Mouse (Mus musculus): Measurements from ENCODE around the gene Gm43518.

Gm43518 gene

DNA sequence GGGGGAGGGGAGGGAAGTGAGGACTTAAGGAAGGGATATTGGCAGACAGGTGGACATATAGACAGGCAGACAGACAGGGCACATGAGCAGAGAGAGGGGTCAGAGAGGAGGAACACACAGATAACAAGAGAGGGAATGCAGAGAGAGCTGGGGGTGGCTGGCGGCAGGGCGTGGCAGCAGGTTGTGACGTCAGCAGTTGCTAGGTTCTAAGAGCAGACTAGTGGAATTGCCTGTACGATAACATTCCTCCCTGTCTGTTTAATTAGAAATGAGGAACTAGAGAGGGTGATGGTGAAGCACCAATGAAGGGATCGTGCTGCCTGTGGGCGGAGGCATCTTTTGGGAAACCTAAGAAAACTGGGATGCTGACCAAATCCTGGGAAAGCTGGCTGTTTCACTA lies 35.5 kb upstream of the Gm43518 start:
- Histone ChIP-seq H3K36me3 (ENCODE audit: insufficient read depth, low read length) (no peaks in the 10 kb centered on the region), H3K27me3 (ENCODE audit: insufficient read depth, low read length) (no peaks in the 10 kb centered on the region), H3K4me3 (replicated peaks; ENCODE audit: low read length) (no peak overlapping the region), H3K9me3 (ENCODE audit: low read length) (no peaks in the 10 kb centered on the region), H3K4me1 (replicated peaks; ENCODE audit: low read depth, low read length) (peaks cover 27% of the 10 kb centered on the region)
- TF ChIP-seq CTCF (conservative IDR thresholded peaks at IDR 0.05; ENCODE audit: low read length) (no peak), NANOG (IDR thresholded peaks at IDR 0.05; ENCODE audit: borderline replicate concordance, low read length) (no peak), POU5F1 (IDR thresholded peaks at IDR 0.05; ENCODE audit: borderline replicate concordance, low read length) (no peak)

DNA sequence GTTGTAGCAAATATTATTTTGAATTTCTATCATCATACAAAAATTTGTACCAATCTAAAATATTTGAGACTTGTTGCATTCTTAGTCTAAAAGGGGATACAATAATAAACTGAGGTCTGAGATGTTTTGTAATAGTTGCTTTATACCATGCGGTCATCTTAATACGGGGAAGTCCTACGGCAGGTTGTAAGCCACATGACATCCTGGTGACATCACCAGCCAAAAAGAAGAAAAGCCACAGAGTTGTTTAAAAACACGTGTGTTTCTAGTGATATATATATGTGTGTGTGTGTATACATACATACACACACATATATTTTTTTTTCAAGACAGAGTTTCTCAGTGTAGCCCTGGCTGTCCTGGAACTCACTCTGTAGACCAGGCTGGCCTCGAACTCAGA lies 33.7 kb upstream of the Gm43518 start:
- Histone ChIP-seq H3K36me3 (ENCODE audit: insufficient read depth, low read length) (no peaks in the 10 kb centered on the region), H3K9me3 (ENCODE audit: low read length) (no peaks in the 10 kb centered on the region), H3K27me3 (ENCODE audit: insufficient read depth, low read length) (no peaks in the 10 kb centered on the region), H3K4me3 (replicated peaks; ENCODE audit: low read length) (no peak overlapping the region), H3K4me1 (replicated peaks; ENCODE audit: low read depth, low read length) (peaks cover 31% of the 10 kb centered on the region)
- TF ChIP-seq CTCF (conservative IDR thresholded peaks at IDR 0.05; ENCODE audit: low read length) (no peak), NANOG (IDR thresholded peaks at IDR 0.05; ENCODE audit: borderline replicate concordance, low read length) (no peak), POU5F1 (IDR thresholded peaks at IDR 0.05; ENCODE audit: borderline replicate concordance, low read length) (no peak)

DNA sequence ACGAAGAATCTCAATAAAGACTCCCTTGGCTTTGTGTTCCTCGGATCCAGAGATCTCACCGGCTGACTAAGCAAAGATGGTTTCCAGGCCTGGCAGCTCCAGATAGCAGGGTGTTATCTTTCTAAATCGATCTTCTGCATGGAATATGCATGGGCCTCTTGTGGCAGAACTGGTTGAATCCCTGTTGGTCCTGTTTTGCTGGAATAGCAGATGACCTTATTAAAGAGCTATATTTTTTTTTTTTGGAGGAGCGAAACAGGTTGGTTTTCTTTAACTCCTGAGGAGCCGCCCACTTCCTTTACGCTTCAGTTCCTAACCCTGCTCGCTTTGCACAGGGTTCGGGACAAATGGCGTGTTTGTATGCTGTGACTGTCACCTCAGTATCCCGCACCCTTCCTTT lies 30.8 kb upstream of the Gm43518 start:
- TF ChIP-seq POU5F1 (IDR thresholded peaks at IDR 0.05; ENCODE audit: borderline replicate concordance, low read length): no peak
- no peak for TF ChIP-seq NANOG (IDR thresholded peaks at IDR 0.05; ENCODE audit: borderline replicate concordance, low read length)
- no peak for TF ChIP-seq CTCF (conservative IDR thresholded peaks at IDR 0.05; ENCODE audit: low read length)
- Histone ChIP-seq H3K36me3 (ENCODE audit: insufficient read depth, low read length) (no peaks in the 10 kb centered on the region), H3K4me1 (replicated peaks; ENCODE audit: low read depth, low read length) (peaks cover 33% of the 10 kb centered on the region), H3K27me3 (ENCODE audit: insufficient read depth, low read length) (no peaks in the 10 kb centered on the region), H3K9me3 (ENCODE audit: low read length) (no peaks in the 10 kb centered on the region), H3K4me3 (replicated peaks; ENCODE audit: low read length) (no peak overlapping the region; the same call in 1 of the 2 replicates)

DNA sequence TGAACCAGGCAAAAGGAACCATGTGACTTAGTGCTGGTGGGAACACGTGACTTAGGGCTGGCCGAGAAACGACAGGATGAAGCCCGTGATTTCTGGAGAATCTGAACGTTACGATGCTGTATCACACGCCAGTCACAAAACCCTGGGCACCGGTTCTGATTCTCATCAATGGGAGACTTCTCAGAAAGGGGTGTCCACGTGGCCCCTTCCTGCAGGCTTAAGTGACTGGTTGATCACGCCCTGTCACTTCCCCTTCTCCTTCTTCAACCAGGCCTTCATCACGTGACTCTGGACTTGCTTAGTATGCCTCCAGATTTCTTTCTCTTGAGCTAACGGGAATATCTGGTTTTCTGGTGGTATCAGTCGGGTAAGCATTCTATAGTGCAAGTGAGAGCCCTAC lies 29.9 kb upstream of the Gm43518 start:
- no peaks in the 10 kb centered on the region for H3K9me3 ChIP-seq (ENCODE audit: low read length)
- H3K4me3 ChIP-seq (replicated peaks; ENCODE audit: low read length): no peak overlapping the region
- H3K36me3 ChIP-seq (ENCODE audit: insufficient read depth, low read length): no peaks in the 10 kb centered on the region
- H3K4me1 ChIP-seq (replicated peaks; ENCODE audit: low read depth, low read length): peaks cover 26% of the 10 kb centered on the region
- TF ChIP-seq CTCF (conservative IDR thresholded peaks at IDR 0.05; ENCODE audit: low read length) (no peak), POU5F1 (IDR thresholded peaks at IDR 0.05; ENCODE audit: borderline replicate concordance, low read length) (no peak), NANOG (IDR thresholded peaks at IDR 0.05; ENCODE audit: borderline replicate concordance, low read length) (no peak)
- no peaks in the 10 kb centered on the region for H3K27me3 ChIP-seq (ENCODE audit: insufficient read depth, low read length)

DNA sequence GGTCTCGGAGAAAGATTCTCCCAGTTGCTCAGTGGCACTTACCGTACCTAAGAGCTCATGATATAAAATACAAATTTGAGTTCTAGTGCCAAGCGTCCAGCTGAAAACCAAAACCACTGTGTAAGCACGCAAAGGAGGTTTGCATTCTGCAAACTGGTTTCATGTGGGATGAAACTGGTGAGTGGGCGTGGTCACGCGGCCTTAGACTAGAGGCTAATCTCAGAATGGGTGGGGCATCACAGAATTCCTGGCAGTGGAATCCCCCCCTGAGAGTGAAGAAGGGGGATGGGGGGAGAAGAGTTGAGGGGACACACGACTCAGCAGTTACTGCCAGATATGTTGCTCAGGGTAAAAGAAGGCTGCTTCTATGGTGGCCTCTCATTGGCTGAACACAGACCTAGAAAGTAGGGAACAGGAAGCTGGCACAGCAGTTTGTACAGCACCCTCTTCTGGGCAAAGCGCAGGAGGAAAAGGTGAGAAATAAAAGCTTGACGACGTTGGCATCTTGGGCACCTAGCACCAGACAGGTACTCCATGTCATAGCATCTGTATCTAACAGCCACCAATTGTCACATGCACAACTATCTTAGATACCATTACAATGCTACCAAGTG lies 23.1 kb upstream of the Gm43518 start:
- H3K4me1 ChIP-seq (replicated peaks; ENCODE audit: low read depth, low read length): peaks cover 32% of the 10 kb centered on the region
- no peaks in the 10 kb centered on the region for H3K9me3 ChIP-seq (ENCODE audit: low read length)
- H3K27me3 ChIP-seq (ENCODE audit: insufficient read depth, low read length): no peaks in the 10 kb centered on the region
- TF ChIP-seq NANOG (IDR thresholded peaks at IDR 0.05; ENCODE audit: borderline replicate concordance, low read length): no peak
- TF ChIP-seq POU5F1 (IDR thresholded peaks at IDR 0.05; ENCODE audit: borderline replicate concordance, low read length): no peak
- no peak for TF ChIP-seq CTCF (conservative IDR thresholded peaks at IDR 0.05; ENCODE audit: low read length)
- no peak overlapping the region for H3K4me3 ChIP-seq (replicated peaks; ENCODE audit: low read length)
- H3K36me3 ChIP-seq (ENCODE audit: insufficient read depth, low read length): peaks cover 12% of the 10 kb centered on the region

DNA sequence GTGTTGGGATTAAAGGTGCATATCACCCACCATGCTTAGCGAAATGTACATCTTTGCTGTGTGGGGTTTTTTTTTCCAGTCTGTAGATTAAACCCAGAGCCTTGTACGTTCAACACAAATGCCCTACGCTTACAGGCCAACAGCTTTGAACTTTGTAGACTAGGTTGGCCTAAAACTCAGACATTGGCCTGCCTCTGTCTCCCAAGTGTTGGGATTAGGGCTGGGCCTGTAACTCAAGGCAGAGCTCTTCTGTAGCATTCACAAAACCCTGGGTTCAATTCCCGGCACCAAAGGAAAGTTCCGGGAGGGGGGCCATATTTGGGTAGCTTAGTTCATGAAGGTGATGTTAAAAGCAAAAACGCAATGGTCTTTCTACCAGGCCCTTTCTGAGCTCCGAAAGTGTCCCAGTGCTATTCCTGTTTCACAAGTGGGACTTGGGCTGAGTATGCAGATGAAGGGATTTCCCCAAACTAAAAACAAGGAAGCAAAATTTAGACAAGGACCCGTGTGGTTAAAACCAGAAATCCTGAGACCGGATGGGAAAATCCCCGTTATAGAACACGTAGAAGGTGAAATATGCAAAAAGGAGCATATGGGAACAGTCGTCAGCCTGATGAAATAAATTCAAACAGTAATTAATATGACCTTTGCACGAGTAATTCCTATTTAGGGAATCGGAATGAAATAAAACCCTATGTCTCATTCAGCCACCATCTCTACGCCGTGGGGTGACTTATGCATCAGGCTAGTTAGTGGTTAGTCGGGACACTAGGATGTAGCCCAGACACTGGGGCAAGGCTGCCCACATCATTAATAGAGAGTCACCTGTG lies 20.9 kb upstream of the Gm43518 start:
- TF ChIP-seq POU5F1 (IDR thresholded peaks at IDR 0.05; ENCODE audit: borderline replicate concordance, low read length) (no peak), NANOG (IDR thresholded peaks at IDR 0.05; ENCODE audit: borderline replicate concordance, low read length) (no peak), CTCF (conservative IDR thresholded peaks at IDR 0.05; ENCODE audit: low read length) (no peak)
- H3K27me3 ChIP-seq (ENCODE audit: insufficient read depth, low read length): no peaks in the 10 kb centered on the region
- no peaks in the 10 kb centered on the region for H3K9me3 ChIP-seq (ENCODE audit: low read length)

DNA sequence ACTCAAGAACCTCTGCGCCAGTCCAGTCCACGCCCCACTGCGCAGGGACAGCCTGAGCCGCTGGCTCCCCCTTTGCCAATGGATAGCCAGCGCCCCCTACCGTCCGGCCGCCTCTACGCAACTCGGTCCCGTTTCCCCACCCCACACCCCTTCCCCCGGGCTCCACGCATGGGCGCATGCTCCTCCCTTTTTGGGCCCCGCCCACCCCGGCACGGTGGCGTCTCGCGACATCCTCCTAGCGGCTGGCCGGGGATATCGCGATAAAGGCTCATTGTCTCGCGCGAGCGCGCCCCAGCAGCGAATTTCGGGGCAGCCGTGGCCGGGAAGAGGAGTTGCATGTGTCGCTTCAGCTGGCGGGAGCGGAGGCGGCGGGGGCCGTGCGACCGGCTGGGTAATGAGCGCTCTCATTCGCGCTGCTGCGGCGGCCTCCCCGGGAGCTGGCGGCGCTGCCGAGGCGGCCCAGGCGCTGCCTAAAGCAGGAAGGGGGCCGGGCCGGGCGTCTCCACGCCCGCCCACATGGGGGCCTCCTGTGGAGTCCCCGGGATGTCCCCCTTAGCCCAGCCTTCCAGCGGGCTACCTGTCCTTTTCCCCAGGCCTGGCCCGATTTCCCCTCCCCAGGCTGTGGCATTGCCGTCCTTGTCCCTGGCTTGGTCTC lies 20.1 kb upstream of the Gm43518 start, which contains the start of gene Denr:
Gene Denr, plus strand, starts transcription at position 200 of the 655 bp plus-strand sequence.
- Histone ChIP-seq H3K4me1 (replicated peaks; ENCODE audit: low read depth, low read length) (peaks cover 50% of the 10 kb centered on the region), H3K9me3 (ENCODE audit: low read length) (no peaks in the 10 kb centered on the region), H3K4me3 (replicated peaks; ENCODE audit: low read length) (peak within 1 kb of the TSS; percentile 99), H3K36me3 (ENCODE audit: insufficient read depth, low read length) (peaks cover 40% of the 10 kb centered on the region), H3K27me3 (ENCODE audit: insufficient read depth, low read length) (no peaks in the 10 kb centered on the region)
- no peak for TF ChIP-seq POU5F1 (IDR thresholded peaks at IDR 0.05; ENCODE audit: borderline replicate concordance, low read length)
- TF ChIP-seq NANOG (IDR thresholded peaks at IDR 0.05; ENCODE audit: borderline replicate concordance, low read length): no peak
- TF ChIP-seq CTCF (conservative IDR thresholded peaks at IDR 0.05; ENCODE audit: low read length): peak; percentile 65

More for the DNA sequence above, 20.9 kb upstream of the Gm43518 start:
- no peak overlapping the region for H3K4me3 ChIP-seq (replicated peaks; ENCODE audit: low read length)
- H3K36me3 ChIP-seq (ENCODE audit: insufficient read depth, low read length): peaks cover 33% of the 10 kb centered on the region
- peaks cover 44% of the 10 kb centered on the region for H3K4me1 ChIP-seq (replicated peaks; ENCODE audit: low read depth, low read length)

DNA sequence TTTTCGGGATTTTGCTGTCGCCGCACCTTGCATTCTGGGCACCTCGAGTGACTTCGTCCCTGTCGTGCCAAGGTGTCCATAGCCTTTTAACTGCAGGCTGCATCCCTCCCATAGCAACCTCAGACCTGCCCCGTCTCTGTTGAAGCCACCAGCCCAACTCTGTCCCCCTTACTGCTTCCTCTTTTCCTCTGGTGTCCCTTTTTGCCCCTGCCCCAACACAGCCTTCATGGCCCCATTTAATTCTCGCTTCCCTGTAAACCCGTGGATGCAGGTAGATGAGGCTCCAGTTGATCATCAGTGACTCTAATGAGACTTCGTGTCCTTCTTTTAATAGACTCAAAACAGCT lies 19.6 kb upstream of the Gm43518 start:
- peaks cover 55% of the 10 kb centered on the region for H3K4me1 ChIP-seq (replicated peaks; ENCODE audit: low read depth, low read length)
- TF ChIP-seq POU5F1 (IDR thresholded peaks at IDR 0.05; ENCODE audit: borderline replicate concordance, low read length) (no peak), CTCF (conservative IDR thresholded peaks at IDR 0.05; ENCODE audit: low read length) (no peak), NANOG (IDR thresholded peaks at IDR 0.05; ENCODE audit: borderline replicate concordance, low read length) (no peak)
- no peaks in the 10 kb centered on the region for H3K9me3 ChIP-seq (ENCODE audit: low read length)
- H3K36me3 ChIP-seq (ENCODE audit: insufficient read depth, low read length): peaks cover 45% of the 10 kb centered on the region
- H3K27me3 ChIP-seq (ENCODE audit: insufficient read depth, low read length): no peaks in the 10 kb centered on the region
- H3K4me3 ChIP-seq (replicated peaks; ENCODE audit: low read length): peak overlapping the region; percentile 99
